Mouse (Mus musculus) kidney, embryonic 14.5 days (tissue): ENCODE data around the gene Fbxo24. TPM values are rescaled to one million over a fixed set of nuclear protein-coding genes. Genes with fewer than 3 reads are reported as not detected.

Experiments used
- ATAC-seq: fragments of 200-750 bp; cut with Nextera tagmentation; 2 replicates; pipeline ENCODE4 v1.8.0; 2017; ENCODE audit warnings: moderate number of reproducible peaks, mild to moderate bottlenecking, moderate TSS enrichment, moderate library complexity; ENCODE audit not compliant: low FRiP score, low TSS enrichment
- H3K27ac ChIP-seq: fragments of 300-500 bp; sonication (generic); 2 replicates; pipeline ENCODE4 v1.5.1; 2014; ENCODE audit warnings: low read depth, mild to moderate bottlenecking, low read length, moderate library complexity, mixed read lengths
- H3K27me3 ChIP-seq: fragments of 300-500 bp; sonication (generic); 2 replicates; pipeline ENCODE4 v1.6.1; 2014; ENCODE audit warnings: mild to moderate bottlenecking, low read length; ENCODE audit not compliant: control insufficient read depth, insufficient read depth
- H3K36me3 ChIP-seq: fragments of 300-500 bp; sonication (generic); 2 replicates; pipeline ENCODE4 v1.6.1; 2014; ENCODE audit warnings: low read length, mixed read lengths; ENCODE audit not compliant: control insufficient read depth, insufficient read depth
- H3K4me1 ChIP-seq: fragments of 300-500 bp; sonication (generic); 2 replicates; pipeline ENCODE4 v1.6.1; 2014; ENCODE audit warnings: low read length, mixed read lengths; ENCODE audit not compliant: control insufficient read depth, insufficient read depth
- H3K4me2 ChIP-seq: fragments of 300-500 bp; sonication (generic); replicated peaks from 2 replicates; pipeline ENCODE4 v1.6.1; 2014; ENCODE audit warnings: low read depth, mild to moderate bottlenecking, low read length
- H3K4me3 ChIP-seq: fragments of 300-500 bp; sonication (generic); 2 replicates; pipeline ENCODE4 v1.5.1; 2014; ENCODE audit warnings: mild to moderate bottlenecking, low read length
- H3K9ac ChIP-seq: fragments of 300-500 bp; sonication (generic); 2 replicates; pipeline ENCODE4 v1.6.1; 2014; ENCODE audit warnings: low read depth, mild to moderate bottlenecking, low read length, moderate library complexity
- H3K9me3 ChIP-seq: fragments of 300-500 bp; sonication (generic); 2 replicates; pipeline ENCODE4 v1.6.1; 2016; ENCODE audit warnings: low read length; ENCODE audit not compliant: control insufficient read depth
- WGBS: fragments of 180-500 bp; shearing (Covaris S2); extraction: QIAGEN DNeasy Blood & Tissue Kit; methylation state at CpG from one replicate; pipeline ENCODE4 v1.1.7; 2014; 5-methylcytosine and 5-hydroxymethylcytosine counted together
- polyA plus RNA-seq: library from polyadenylated mRNA; unstranded; fragments of >200 nt; fragmentation: Nextera tagmentation; extraction: Ambion mirVana; gene quantifications from 2 replicates; pipeline ENCODE4 v1.2.1, GENCODE M21; 2014

Fbxo24 gene
- polyA plus RNA-seq, 1 experiment from 2014 or later, result not detected

DNA sequence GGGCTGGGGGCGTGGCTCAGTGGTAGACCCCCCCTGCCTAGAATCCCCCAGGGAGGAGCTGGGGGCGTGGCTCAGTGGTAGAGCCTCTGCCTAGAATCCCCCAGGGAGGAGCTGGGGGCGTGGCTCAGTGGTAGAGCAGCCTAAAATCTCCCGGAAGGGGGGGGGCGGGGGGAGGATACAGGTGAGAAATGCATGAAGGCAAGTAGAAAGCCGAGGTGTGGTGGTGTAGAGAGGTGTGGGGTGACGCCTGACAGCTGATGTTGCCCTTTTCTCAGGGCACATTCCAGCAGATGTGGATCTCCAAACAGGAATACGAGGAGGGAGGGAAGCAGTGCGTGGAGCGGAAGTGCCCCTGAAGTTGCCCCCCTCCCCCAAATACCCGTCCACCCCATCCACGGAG, 59.8 kb downstream of the Fbxo24 start:
- whole genome bisulfite sequencing, result 68% methylated on average over 12 of the region's 12 CpGs
- Histone ChIP-seq H3K9me3 (no peaks in the 10 kb centered on the region), H3K9ac (no peak overlapping the region), H3K4me2 (no peak overlapping the region), H3K36me3 (no peaks in the 10 kb centered on the region), H3K27me3 (no peaks in the 10 kb centered on the region; the same call in 1 of the 2 replicates), H3K27ac (no peak overlapping the region), H3K4me1 (no peaks in the 10 kb centered on the region), H3K4me3 (no peak overlapping the region)
- ATAC-seq, result no peak; the same call in 1 of the 2 replicates

DNA sequence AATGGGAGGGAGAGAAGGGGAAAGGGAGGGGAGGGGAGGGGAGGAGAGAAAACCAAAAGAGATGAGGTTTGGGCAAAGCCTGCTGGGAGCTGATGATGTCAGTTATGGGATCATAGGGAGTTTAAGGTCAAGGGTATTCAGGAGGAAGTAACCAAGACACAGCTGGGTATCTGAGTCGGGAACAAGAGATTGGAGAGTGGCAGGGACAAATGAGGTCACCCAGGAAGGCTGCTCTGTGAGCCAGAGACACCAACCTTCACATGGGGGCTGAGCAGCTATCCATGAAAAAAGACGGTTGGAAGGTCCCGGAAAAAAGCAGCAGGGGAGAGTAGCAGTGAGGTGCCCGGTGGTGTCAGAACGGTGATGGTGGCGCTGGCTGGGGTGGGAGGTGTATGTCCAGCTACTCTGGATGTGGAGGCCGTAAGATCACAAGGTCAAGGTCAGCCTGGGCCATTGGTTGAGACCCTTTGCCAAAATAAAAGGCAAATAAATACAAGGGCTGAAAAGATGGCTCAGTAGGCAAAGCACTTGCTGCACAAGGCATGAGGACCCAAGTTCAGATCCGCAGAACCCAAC, 60.5 kb downstream of the Fbxo24 start:
- no peak overlapping the region for H3K27ac ChIP-seq
- no peak for ATAC-seq
- 79% methylated on average over 8 of the region's 8 CpGs for WGBS
- no peak overlapping the region for H3K4me2 ChIP-seq
- H3K9ac ChIP-seq, result no peak overlapping the region
- no peaks in the 10 kb centered on the region for H3K9me3 ChIP-seq
- no peak overlapping the region for H3K4me3 ChIP-seq
- H3K4me1 ChIP-seq, result no peaks in the 10 kb centered on the region
- no peaks in the 10 kb centered on the region for H3K36me3 ChIP-seq
- H3K27me3 ChIP-seq, result no peaks in the 10 kb centered on the region

DNA sequence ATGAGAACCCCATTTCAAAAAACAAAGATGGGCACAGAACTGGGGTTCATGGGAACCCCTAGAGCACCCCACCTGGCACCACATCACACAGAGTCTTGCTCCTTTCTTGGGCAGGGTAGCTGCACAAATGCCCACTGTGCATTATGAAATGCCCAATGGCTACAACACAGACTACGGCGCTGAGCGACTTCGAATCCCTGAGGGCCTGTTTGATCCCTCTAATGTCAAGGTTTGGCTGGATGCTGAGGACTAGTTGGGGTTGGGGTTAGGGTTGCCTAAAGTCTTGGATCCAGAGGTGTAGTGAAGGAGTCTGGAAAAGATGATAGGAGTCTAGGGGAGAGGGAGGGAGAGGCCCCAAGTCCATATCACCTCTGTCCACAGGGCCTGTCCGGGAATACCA, 62.4 kb downstream of the Fbxo24 start:
- no peaks in the 10 kb centered on the region for H3K4me1 ChIP-seq
- H3K4me3 ChIP-seq, result no peak overlapping the region
- H3K27ac ChIP-seq, result no peak overlapping the region
- no peaks in the 10 kb centered on the region for H3K36me3 ChIP-seq
- 96% methylated on average over 5 of the region's 5 CpGs for WGBS
- H3K4me2 ChIP-seq, result no peak overlapping the region
- ATAC-seq, result no peak
- no peak overlapping the region for H3K9ac ChIP-seq
- H3K27me3 ChIP-seq, result no peaks in the 10 kb centered on the region
- H3K9me3 ChIP-seq, result no peaks in the 10 kb centered on the region

DNA sequence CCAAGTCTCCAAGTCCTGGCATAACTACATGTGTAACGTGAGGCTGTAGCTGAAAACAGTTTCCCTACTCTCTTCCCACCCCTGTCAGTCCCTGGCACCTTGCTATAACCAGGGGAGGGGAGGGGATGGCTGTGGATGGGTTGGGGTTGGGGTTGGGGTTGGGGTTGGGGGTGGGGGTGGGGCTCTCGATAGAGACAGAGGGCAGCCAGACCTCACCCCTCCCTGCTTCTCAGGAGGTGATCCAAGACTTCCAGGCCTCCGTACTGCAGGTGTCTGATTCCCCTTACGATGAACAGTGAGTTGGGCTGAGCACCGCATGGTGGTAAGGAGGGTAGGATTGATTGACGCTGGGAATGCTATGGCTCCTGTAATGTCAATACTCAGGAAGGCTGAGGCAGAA, 63.1 kb downstream of the Fbxo24 start:
- WGBS, result 69% methylated on average over 6 of the region's 6 CpGs
- no peak overlapping the region for H3K4me2 ChIP-seq
- H3K27me3 ChIP-seq, result no peaks in the 10 kb centered on the region
- no peaks in the 10 kb centered on the region for H3K9me3 ChIP-seq
- no peak overlapping the region for H3K4me3 ChIP-seq
- no peak overlapping the region for H3K9ac ChIP-seq
- H3K27ac ChIP-seq, result no peak overlapping the region
- ATAC-seq, result no peak
- no peaks in the 10 kb centered on the region for H3K36me3 ChIP-seq
- H3K4me1 ChIP-seq, result no peaks in the 10 kb centered on the region

DNA sequence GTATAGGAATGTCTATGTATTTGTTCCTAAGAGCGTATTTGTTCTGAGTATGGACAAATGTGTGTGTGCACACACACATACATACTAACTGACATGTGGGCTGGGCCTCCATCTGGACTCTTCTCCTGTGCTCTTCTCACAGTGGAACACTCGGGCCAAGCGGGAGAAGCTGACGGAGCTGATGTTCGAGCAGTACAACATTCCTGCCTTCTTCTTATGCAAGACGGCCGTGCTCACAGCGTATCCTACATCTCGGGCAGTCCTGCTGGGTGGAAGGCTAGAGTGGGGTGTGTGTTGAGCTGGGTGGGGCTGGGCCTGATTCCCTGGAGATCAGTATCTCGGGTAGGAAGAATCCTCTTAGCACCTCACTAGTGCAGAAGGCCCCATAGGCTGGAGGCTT, 65.8 kb downstream of the Fbxo24 start:
- no peak overlapping the region for H3K4me2 ChIP-seq
- no peak overlapping the region for H3K4me3 ChIP-seq
- no peak for ATAC-seq
- no peaks in the 10 kb centered on the region for H3K4me1 ChIP-seq
- H3K27ac ChIP-seq, result no peak overlapping the region
- no peaks in the 10 kb centered on the region for H3K36me3 ChIP-seq
- WGBS, result 70% methylated on average over 10 of the region's 10 CpGs
- H3K27me3 ChIP-seq, result no peaks in the 10 kb centered on the region
- H3K9ac ChIP-seq, result no peak overlapping the region
- H3K9me3 ChIP-seq, result no peaks in the 10 kb centered on the region

Other genes starting within 250 kb of the Fbxo24 start
- 0.17 and 0.60 TPM in 2 replicates for gene Zan, start 151.9 kb downstream of the Fbxo24 start, polyA plus RNA-seq
- 57.8 and 69.5 TPM in 2 replicates for gene Pop7, start 126.5 kb downstream of the Fbxo24 start, polyA plus RNA-seq
- gene Gigyf1, start 110.5 kb downstream of the Fbxo24 start, polyA plus RNA-seq, result 16.0 and 18.6 TPM in 2 replicates
- gene Epo, start 95.8 kb downstream of the Fbxo24 start, polyA plus RNA-seq, result not detected in 2 replicates
- gene Gnb2, start 95.5 kb downstream of the Fbxo24 start, polyA plus RNA-seq, result 427 and 433 TPM in 2 replicates
- not detected in 2 replicates for gene Actl6b, start 75.5 kb downstream of the Fbxo24 start, polyA plus RNA-seq
- 0.43 and 1.0 TPM in 2 replicates for gene Tfr2, start 59.2 kb downstream of the Fbxo24 start, polyA plus RNA-seq
- gene Mospd3, start 27.9 kb downstream of the Fbxo24 start, polyA plus RNA-seq, result 25.4 and 27.6 TPM in 2 replicates
- gene Pcolce, start 15.2 kb downstream of the Fbxo24 start, polyA plus RNA-seq, result 96.0 and 97.6 TPM in 2 replicates
- 37.6 and 43.2 TPM in 2 replicates for gene Lrch4, start 119 bp upstream of the Fbxo24 start, polyA plus RNA-seq
- gene Gm20605, start 173 bp upstream of the Fbxo24 start, polyA plus RNA-seq, result 5.7 and 12.5 TPM in 2 replicates
- 9.3 and 10.1 TPM in 2 replicates for gene Sap25, start 12.3 kb upstream of the Fbxo24 start, polyA plus RNA-seq
- 0.43 and 0.84 TPM in 2 replicates for gene Irs3, start 16.7 kb upstream of the Fbxo24 start, polyA plus RNA-seq
- gene Agfg2, start 55.7 kb upstream of the Fbxo24 start, polyA plus RNA-seq, result 14.4 and 14.8 TPM in 2 replicates
- gene Nyap1, start 112.6 kb upstream of the Fbxo24 start, polyA plus RNA-seq, result 0.56 and 1.1 TPM in 2 replicates
- gene Tsc22d4, start 116.7 kb upstream of the Fbxo24 start, polyA plus RNA-seq, result 104 and 121 TPM in 2 replicates
- gene Ppp1r35, start 149.8 kb upstream of the Fbxo24 start, polyA plus RNA-seq, result 41.6 and 54.8 TPM in 2 replicates
- gene Mepce, start 158.7 kb upstream of the Fbxo24 start, polyA plus RNA-seq, result 11.8 and 16.4 TPM in 2 replicates
- 21.8 and 27.4 TPM in 2 replicates for gene Zcwpw1, start 158.8 kb upstream of the Fbxo24 start, polyA plus RNA-seq
- 1.1 and 1.2 TPM in 2 replicates for gene Pilra, start 207.3 kb upstream of the Fbxo24 start, polyA plus RNA-seq
- gene Pilrb1, start 229.1 kb upstream of the Fbxo24 start, polyA plus RNA-seq, result 0.31 and 0.84 TPM in 2 replicates
- 0.61 and 0.76 TPM in 2 replicates for gene Pilrb2, start 242.8 kb upstream of the Fbxo24 start, polyA plus RNA-seq